Comparison of ENCODE assay signal across 8 mouse cellular contexts in the genomic region with DNA sequence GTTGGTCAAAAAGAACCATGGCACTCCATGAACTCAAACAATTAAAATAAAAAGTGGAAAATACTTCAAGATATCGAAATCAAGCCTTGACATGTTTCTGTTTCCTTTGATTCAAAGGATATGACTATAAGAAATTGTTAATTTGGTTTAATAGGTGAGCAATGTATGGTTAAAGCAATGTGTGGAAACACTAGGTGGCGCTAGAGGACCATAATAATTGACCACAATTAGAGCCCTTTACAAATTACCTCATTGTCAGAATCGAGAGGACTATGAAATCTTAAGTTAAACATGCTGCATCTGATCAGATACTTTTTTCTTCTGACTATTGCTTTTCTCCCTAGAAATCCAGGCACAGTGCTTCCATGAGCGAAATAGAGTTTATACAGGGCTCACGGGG. TPM values are rescaled to one million over a fixed set of nuclear protein-coding genes. Genes with fewer than 3 reads are reported as not detected.
DNase-seq lines count a peak whose midpoint lies in the region; ATAC-seq and TF ChIP-seq lines count a peak whose summit lies in the region.

No protein-coding gene starts in this region.

- no peak overlapping the region for H3K4me2 ChIP-seq in heart, embryonic 11.5 days
- peak overlapping the region; percentile 43 for H3K4me2 ChIP-seq in midbrain, embryonic 15.5 days

- no peak overlapping the region for H3K9ac ChIP-seq in heart, embryonic 11.5 days (ENCODE audit: low read depth, low read length)
- H3K9ac ChIP-seq in midbrain, embryonic 15.5 days = no peak overlapping the region

- no peaks in the 10 kb centered on the region for H3K4me1 ChIP-seq in heart, embryonic 11.5 days (ENCODE audit: control insufficient read depth, insufficient read depth, low read length)
- H3K4me1 ChIP-seq in E14TG2a.4 (replicated peaks; ENCODE audit: low read depth, low read length) = no peaks in the 10 kb centered on the region
- peaks cover 12% of the 10 kb centered on the region for H3K4me1 ChIP-seq in midbrain, embryonic 15.5 days

- no peaks in the 10 kb centered on the region for H3K36me3 ChIP-seq in heart, embryonic 11.5 days (ENCODE audit: control insufficient read depth, insufficient read depth, low read length)
- H3K36me3 ChIP-seq in E14TG2a.4 (ENCODE audit: insufficient read depth, low read length) = no peaks in the 10 kb centered on the region
- no peaks in the 10 kb centered on the region for H3K36me3 ChIP-seq in midbrain, embryonic 15.5 days (replicated peaks)

- TF ChIP-seq CTCF in E14TG2a.4 (conservative IDR thresholded peaks at IDR 0.05; ENCODE audit: low read length) = peak; percentile 51
- TF ChIP-seq CTCF in left cerebral cortex, adult 2 months (IDR thresholded peaks at IDR 0.05) = peak; percentile 85

- no peaks in the 10 kb centered on the region for H3K27me3 ChIP-seq in heart, embryonic 11.5 days (ENCODE audit: control insufficient read depth, insufficient read depth, low read length)
- no peaks in the 10 kb centered on the region for H3K27me3 ChIP-seq in E14TG2a.4 (ENCODE audit: insufficient read depth, low read length)
- no peaks in the 10 kb centered on the region for H3K27me3 ChIP-seq in midbrain, embryonic 15.5 days (replicated peaks)

- H3K4me3 ChIP-seq in heart, embryonic 11.5 days (ENCODE audit: low read depth, low read length) = no peak overlapping the region
- H3K4me3 ChIP-seq in E14TG2a.4 (replicated peaks; ENCODE audit: low read length) = no peak overlapping the region
- no peak overlapping the region for H3K4me3 ChIP-seq in left cerebral cortex, adult 2 months
- H3K4me3 ChIP-seq in midbrain, embryonic 15.5 days = no peak overlapping the region

- ATAC-seq in heart, embryonic 11.5 days (replicated peaks; ENCODE audit: insufficient number of reproducible peaks, low FRiP score, low TSS enrichment) = no peak
- peak; percentile 73 for ATAC-seq in granulocyte monocyte progenitor cell, adult 5-6 weeks (replicated peaks; ENCODE audit: poor library complexity, severe bottlenecking)
- peak; percentile 93 for ATAC-seq in midbrain, embryonic 15.5 days (replicated peaks)
- no peak for ATAC-seq in monocyte, adult 5-6 weeks (replicated peaks; ENCODE audit: insufficient number of reproducible peaks, low FRiP score, low TSS enrichment, poor library complexity, severe bottlenecking)

- 20% methylated on average over 5 of the region's 5 CpGs for WGBS in heart, embryonic 11.5 days (ENCODE audit: insufficient replicate concordance)
- 18% methylated on average over 5 of the region's 5 CpGs for WGBS in midbrain, embryonic 15.5 days

- H3K27ac ChIP-seq in heart, embryonic 11.5 days (ENCODE audit: low read depth, low read length) = no peak overlapping the region
- no peak overlapping the region for H3K27ac ChIP-seq in left cerebral cortex, adult 2 months
- H3K27ac ChIP-seq in midbrain, embryonic 15.5 days = peak overlapping the region; percentile 56; the same call in 1 of the 2 replicates

- DNase-seq in heart, adult 8-10 months (ENCODE audit: low spot score) = peak; percentile 38
- DNase-seq in cerebellum, adult 9-11 months = peak; percentile 32
- DNase-seq in left cerebral cortex, adult 2 months (ENCODE audit: extremely low spot score in 1 of 2, low spot score in 2 of 2) = peak; percentile 50 to 69

- H3K9me3 ChIP-seq in heart, embryonic 11.5 days (replicated peaks; ENCODE audit: control insufficient read depth, low read length) = no peaks in the 10 kb centered on the region
- H3K9me3 ChIP-seq in E14TG2a.4 (ENCODE audit: low read length) = peaks cover 6% of the 10 kb centered on the region
- no peaks in the 10 kb centered on the region for H3K9me3 ChIP-seq in midbrain, embryonic 15.5 days

- intact Hi-C loops in left cerebral cortex, adult 2 months (cut with DNase I) = no loop called here

RNA-seq across cellular contexts. Expression of gene Nxph1, which starts 12.5 kb away (rescaled TPM):
- not detected for total RNA-seq in heart, adult 8-10 months (2022)
- 0.21 TPM in 1 of 2 replicates, not detected in the other for polyA plus RNA-seq in heart, embryonic 11.5 days (2014; fragmentation: Nextera tagmentation; extraction: Ambion mirVana)
- not detected in 2 replicates for total RNA-seq in granulocyte monocyte progenitor cell, adult 5-6 weeks (2014; fragmentation: Nextera tagmentation)
- total RNA-seq in granulocyte monocyte progenitor cell, adult 5-6 weeks (2017) = not detected in 2 replicates
- total RNA-seq in left cerebral cortex, adult 2 months (2021) = 10 to 100 TPM; 41.0 to 44.1 TPM
- 75.8 and 79.2 TPM in 2 replicates for polyA plus RNA-seq in midbrain, embryonic 15.5 days (2015; fragmentation: Nextera tagmentation; extraction: Ambion mirVana)
- total RNA-seq in monocyte, adult 5-6 weeks (2017) = not detected in 3 replicates

Comparison
In these comparisons a context has a peak if more than half of its experiments do, and no peak if none do; other contexts are left out.
1. ATAC-seq: peak in granulocyte monocyte progenitor cell, adult 5-6 weeks (single experiment) and midbrain, embryonic 15.5 days (single experiment); none in heart, embryonic 11.5 days (single experiment) and monocyte, adult 5-6 weeks (single experiment).
2. RNA of gene Nxph1, which starts 12.5 kb away (total RNA-seq): 41.0 to 44.1 TPM in left cerebral cortex, adult 2 months; not detected in heart, adult 8-10 months, not detected in granulocyte monocyte progenitor cell, adult 5-6 weeks and not detected in monocyte, adult 5-6 weeks; every median in the first group is over 10 times any median in the second.
3. Peak in every context shown above with its lines, with median percentiles within 50 percentile points of each other: DNase-seq.